ENCODE assay signal across 8 mouse cellular contexts in genomic region chr2:151740741-151741526, GRCm38 (mm10). TPM values are rescaled to one million over a fixed set of nuclear protein-coding genes. Genes with fewer than 3 reads are reported as not detected.
DNase-seq lines count a peak whose midpoint lies in the region; ATAC-seq and TF ChIP-seq lines count a peak whose summit lies in the region.

No protein-coding gene starts in this region.

- no peaks in the 10 kb centered on the region for H3K27me3 ChIP-seq in G1E (ENCODE audit: insufficient read depth, low read length)
- peaks cover 4% of the 10 kb centered on the region; the same call in 1 of the 2 replicates for H3K27me3 ChIP-seq in forebrain, embryonic 16.5 days (replicated peaks; ENCODE audit: control insufficient read depth, insufficient read depth, low read length)
- H3K27me3 ChIP-seq in lung, embryonic 15.5 days, result 0 out of 2 replicates have a peak, but pooled peaks cover 3% of the 10 kb centered on the region

- DNase-seq in G1E (ENCODE audit: low spot score), result peak; percentile 36
- DNase-seq in cerebellum, adult 18-20 months, result peak; percentile 87 to 92
- peak; percentile 88 to 89 for DNase-seq in heart, postnatal 36 days
- peak; percentile 81 to 92 for DNase-seq in layer of hippocampus, adult 8-10 months (ENCODE audit: low spot score in 2 of 2)
- peak; percentile 79 for DNase-seq in ovary, adult 18-20 months (ENCODE audit: low spot score)
- peak; percentile 94 for DNase-seq in thymus, postnatal 0 days (ENCODE audit: low spot score)

- TF ChIP-seq CTCF in G1E (IDR thresholded peaks at IDR 0.05; ENCODE audit: low read depth, low read length), result no peak

- H3K4me1 ChIP-seq in G1E (ENCODE audit: insufficient read depth, low read depth, low read length), result peaks cover 42% of the 10 kb centered on the region
- H3K4me1 ChIP-seq in forebrain, embryonic 16.5 days (replicated peaks; ENCODE audit: control insufficient read depth, insufficient read depth, low read length), result peaks cover 18% of the 10 kb centered on the region
- peaks cover 13% of the 10 kb centered on the region for H3K4me1 ChIP-seq in lung, embryonic 15.5 days

- peak overlapping the region; percentile 88 for H3K9ac ChIP-seq in forebrain, embryonic 16.5 days (replicated peaks; ENCODE audit: low read depth, low read length)
- H3K9ac ChIP-seq in lung, embryonic 15.5 days, result peak overlapping the region; percentile 50

- peak overlapping the region; percentile 80 for H3K27ac ChIP-seq in forebrain, embryonic 16.5 days (ENCODE audit: low read length)
- H3K27ac ChIP-seq in lung, embryonic 15.5 days, result peak overlapping the region; percentile 45

- under 1% methylated on average over 61 of the region's 61 CpGs for WGBS in forebrain, embryonic 16.5 days
- WGBS in lung, embryonic 15.5 days, result under 1% methylated on average over 61 of the region's 61 CpGs

- intact Hi-C loops in heart, postnatal 36 days (cut with DNase I), result loop anchor here (1.0 to 10.0 kb wide), 3 partner anchors 164 to 264 kb away; partner anchors contain the start of gene Nsfl1c

- ATAC-seq in G1E (ENCODE audit: extremely low read depth, insufficient number of reproducible peaks, low FRiP score, poor library complexity, severe bottlenecking), result peak; percentile 82
- peak; percentile 98 for ATAC-seq in forebrain, embryonic 16.5 days
- ATAC-seq in lung, embryonic 15.5 days (ENCODE audit: borderline replicate concordance, extremely low read depth, low FRiP score, low TSS enrichment), result peak; percentile 80

- no peaks in the 10 kb centered on the region for H3K9me3 ChIP-seq in G1E (replicated peaks)
- no peaks in the 10 kb centered on the region for H3K9me3 ChIP-seq in forebrain, embryonic 16.5 days (ENCODE audit: control insufficient read depth, low read length)
- H3K9me3 ChIP-seq in lung, embryonic 15.5 days, result no peaks in the 10 kb centered on the region

- peak overlapping the region; percentile 87 for H3K4me2 ChIP-seq in forebrain, embryonic 16.5 days (ENCODE audit: low read length)
- H3K4me2 ChIP-seq in lung, embryonic 15.5 days, result peak overlapping the region; percentile 71

- H3K36me3 ChIP-seq in G1E (replicated peaks), result peaks cover 28% of the 10 kb centered on the region
- no peaks in the 10 kb centered on the region for H3K36me3 ChIP-seq in forebrain, embryonic 16.5 days (ENCODE audit: control insufficient read depth, insufficient read depth)
- H3K36me3 ChIP-seq in lung, embryonic 15.5 days, result no peaks in the 10 kb centered on the region

- peak overlapping the region; percentile 98 for H3K4me3 ChIP-seq in G1E (ENCODE audit: low read depth, low read length)
- peak overlapping the region; percentile 87 for H3K4me3 ChIP-seq in forebrain, embryonic 16.5 days (replicated peaks; ENCODE audit: low read length)
- peak overlapping the region; percentile 61 for H3K4me3 ChIP-seq in lung, embryonic 15.5 days

RNA-seq across cellular contexts. Expression of gene Psmf1, which starts 3.1 kb away (rescaled TPM):
- total RNA-seq in G1E (2014; fragmentation: Nextera tagmentation) (52.6 and 62.0 TPM in 2 replicates), G1E (2017) (20.2 and 26.8 TPM in 2 replicates)
- 13.9 and 54.8 TPM in 2 replicates for polyA plus RNA-seq in G1E (2012)
- 56.7 and 57.3 TPM in 2 replicates for polyA plus RNA-seq in forebrain, embryonic 16.5 days (2015; fragmentation: Nextera tagmentation; extraction: Ambion mirVana)
- 10 to 100 TPM; 21.3 to 25.6 TPM for total RNA-seq in heart, postnatal 36 days (2021)
- total RNA-seq in layer of hippocampus, adult 8-10 months (2022), result 10 to 100 TPM; 32.6 to 39.1 (median 35.4) TPM
- 35.7 and 39.0 TPM in 2 replicates for polyA plus RNA-seq in lung, embryonic 15.5 days (2015; fragmentation: Nextera tagmentation; extraction: Ambion mirVana)
- polyA plus RNA-seq in thymus, postnatal 0 days (2015; fragmentation: Nextera tagmentation; extraction: Ambion mirVana), result 52.1 and 55.7 TPM in 2 replicates

RNA-seq across cellular contexts. Expression of gene Tmem74b, which starts 39.1 kb away (rescaled TPM):
- total RNA-seq in G1E (2014; fragmentation: Nextera tagmentation) (not detected in 2 replicates), G1E (2017) (not detected in 2 replicates)
- polyA plus RNA-seq in G1E (2012), result not detected in 2 replicates
- polyA plus RNA-seq in forebrain, embryonic 16.5 days (2015; fragmentation: Nextera tagmentation; extraction: Ambion mirVana), result 22.2 and 26.6 TPM in 2 replicates
- total RNA-seq in heart, postnatal 36 days (2021), result 1 to 10 TPM; 4.3 to 5.2 TPM
- total RNA-seq in layer of hippocampus, adult 8-10 months (2022), result 1 to 10 TPM; 4.6 to 5.8 (median 5.0) TPM
- 1.6 and 1.9 TPM in 2 replicates for polyA plus RNA-seq in lung, embryonic 15.5 days (2015; fragmentation: Nextera tagmentation; extraction: Ambion mirVana)
- polyA plus RNA-seq in thymus, postnatal 0 days (2015; fragmentation: Nextera tagmentation; extraction: Ambion mirVana), result 0.25 and 0.46 TPM in 2 replicates

Comparison
In these comparisons a context has a peak if more than half of its experiments do, and no peak if none do; other contexts are left out.
1. Peak in every context shown above with its lines: DNase-seq, ATAC-seq, H3K4me3 ChIP-seq and H3K27ac ChIP-seq.
2. DNase-seq: peak in every context shown above with its lines; median percentile 94 in thymus, postnatal 0 days; 90 in cerebellum, adult 18-20 months; 88 in heart, postnatal 36 days; 86 in layer of hippocampus, adult 8-10 months; 79 in ovary, adult 18-20 months; 36 in G1E.